Mouse (Mus musculus): ENCODE measurements around the gene Olfr591.

DNA sequence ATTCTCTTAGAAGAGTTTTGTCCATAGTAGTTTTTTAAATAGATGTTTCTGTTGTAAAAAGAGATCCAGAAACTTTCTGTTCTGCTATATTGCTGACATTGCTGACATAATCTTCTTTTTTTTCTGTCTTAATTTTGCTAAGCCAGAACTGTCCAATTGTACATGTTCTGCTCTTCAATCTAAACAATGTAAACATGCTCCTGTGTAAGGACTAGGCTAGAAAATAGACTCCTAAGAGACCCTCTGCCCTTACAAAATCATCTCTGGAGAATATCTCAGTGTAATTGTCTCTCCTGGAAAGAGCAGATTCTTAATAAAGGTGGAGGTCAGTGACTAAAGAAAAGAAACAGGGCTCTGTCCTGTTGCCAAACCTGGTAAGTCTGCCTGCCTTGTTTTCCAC is 38.6 kb upstream of the Olfr591 start, which contains the start of gene Olfr594:
- TF ChIP-seq POLR2A (IDR thresholded peaks at IDR 0.05; ENCODE audit: low read depth, low read length) (no peak), CTCF (IDR thresholded peaks at IDR 0.05; ENCODE audit: extremely low read depth, insufficient read length, insufficient replicate concordance, low read depth, low read length) (no peak)
